Mouse (Mus musculus): ENCODE measurements around the gene Slc22a3. TPM values are rescaled to one million over a fixed set of nuclear protein-coding genes. Genes with fewer than 3 reads are reported as not detected.

The Slc22a3 gene
- total and polyA plus RNA-seq, 2 experiments, result 2.3 to 2.5 TPM

DNA sequence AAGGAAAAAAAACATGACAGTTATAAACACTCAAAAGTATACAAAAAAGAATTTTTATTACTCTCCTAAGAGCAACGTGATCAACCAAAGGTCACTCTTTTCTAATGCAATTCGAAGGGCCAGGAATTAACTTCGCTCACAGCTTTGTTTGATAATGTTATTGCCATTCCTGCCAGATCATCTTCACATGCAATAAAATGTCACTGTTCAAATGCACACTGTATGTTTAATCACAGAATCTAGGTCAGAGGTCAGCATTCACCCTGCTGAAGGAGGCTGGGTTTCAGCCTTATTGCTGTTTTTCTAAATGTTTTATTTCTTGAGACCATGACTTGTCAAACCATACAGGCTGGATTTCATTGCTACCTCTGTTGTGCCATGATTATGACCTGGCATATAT is 21.8 kb downstream of the Slc22a3 start:
- H3K36me3 ChIP-seq (ENCODE audit: control insufficient read depth, insufficient read depth, low read length), result no peaks in the 10 kb centered on the region
- TF ChIP-seq CTCF (IDR thresholded peaks at IDR 0.05; ENCODE audit: low read depth, low read length), result no peak
- TF ChIP-seq POLR2A (IDR thresholded peaks at IDR 0.05; ENCODE audit: extremely low read depth, insufficient read depth, low read length), result no peak
- no peaks in the 10 kb centered on the region for H3K79me2 ChIP-seq (ENCODE audit: control insufficient read depth, insufficient read depth, low read length)
- peak; percentile 24 for DNase-seq (ENCODE audit: extremely low read depth, low read depth, low spot score)
- no peaks in the 10 kb centered on the region for H3K27me3 ChIP-seq (ENCODE audit: control insufficient read depth, insufficient read depth, low read length)
- H3K9ac ChIP-seq (ENCODE audit: low read depth, low read length), result no peak overlapping the region
- no peak overlapping the region for H3K27ac ChIP-seq (replicated peaks; ENCODE audit: insufficient read depth, low read depth, low read length)
- H3K4me3 ChIP-seq (ENCODE audit: insufficient read depth, low read depth, low read length), result no peak overlapping the region
- 49% methylated on average over 3 of the region's 3 CpGs for WGBS
- H3K4me1 ChIP-seq (ENCODE audit: control insufficient read depth, insufficient read depth, low read length), result no peaks in the 10 kb centered on the region

DNA sequence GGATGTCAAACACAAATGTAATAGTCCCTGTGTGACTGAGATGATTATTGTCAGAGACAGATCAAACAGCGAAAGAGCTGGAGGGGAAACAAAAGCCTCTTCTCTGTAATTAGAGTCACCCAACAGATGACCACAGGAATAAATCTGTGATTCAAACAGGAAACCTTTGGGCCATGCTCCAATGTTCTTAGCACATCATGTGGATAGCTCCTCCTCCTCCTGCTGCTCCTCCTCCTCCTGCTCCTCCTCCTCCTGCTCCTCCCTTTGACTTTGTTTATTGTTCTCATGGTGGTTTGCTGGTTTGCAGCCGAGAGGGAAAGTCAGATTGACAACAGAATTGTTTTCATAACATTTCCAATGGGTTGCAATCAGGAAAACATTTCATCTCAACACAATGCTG is 28.1 kb downstream of the Slc22a3 start:
- 54% methylated on average over 2 of the region's 2 CpGs for WGBS
- TF ChIP-seq POLR2A (IDR thresholded peaks at IDR 0.05; ENCODE audit: extremely low read depth, insufficient read depth, low read length) (no peak), CTCF (IDR thresholded peaks at IDR 0.05; ENCODE audit: low read depth, low read length) (no peak)
- H3K9ac ChIP-seq (ENCODE audit: low read depth, low read length), result no peak overlapping the region
- no peaks in the 10 kb centered on the region for H3K27me3 ChIP-seq (ENCODE audit: control insufficient read depth, insufficient read depth, low read length)
- H3K79me2 ChIP-seq (ENCODE audit: control insufficient read depth, insufficient read depth, low read length), result no peaks in the 10 kb centered on the region
- no peaks in the 10 kb centered on the region for H3K36me3 ChIP-seq (ENCODE audit: control insufficient read depth, insufficient read depth, low read length)
- H3K27ac ChIP-seq (replicated peaks; ENCODE audit: insufficient read depth, low read depth, low read length), result no peak overlapping the region
- no peaks in the 10 kb centered on the region for H3K4me1 ChIP-seq (ENCODE audit: control insufficient read depth, insufficient read depth, low read length)
- no peak overlapping the region for H3K4me3 ChIP-seq (ENCODE audit: insufficient read depth, low read depth, low read length)
- peak; percentile 15 for DNase-seq (ENCODE audit: extremely low read depth, low read depth, low spot score)

DNA sequence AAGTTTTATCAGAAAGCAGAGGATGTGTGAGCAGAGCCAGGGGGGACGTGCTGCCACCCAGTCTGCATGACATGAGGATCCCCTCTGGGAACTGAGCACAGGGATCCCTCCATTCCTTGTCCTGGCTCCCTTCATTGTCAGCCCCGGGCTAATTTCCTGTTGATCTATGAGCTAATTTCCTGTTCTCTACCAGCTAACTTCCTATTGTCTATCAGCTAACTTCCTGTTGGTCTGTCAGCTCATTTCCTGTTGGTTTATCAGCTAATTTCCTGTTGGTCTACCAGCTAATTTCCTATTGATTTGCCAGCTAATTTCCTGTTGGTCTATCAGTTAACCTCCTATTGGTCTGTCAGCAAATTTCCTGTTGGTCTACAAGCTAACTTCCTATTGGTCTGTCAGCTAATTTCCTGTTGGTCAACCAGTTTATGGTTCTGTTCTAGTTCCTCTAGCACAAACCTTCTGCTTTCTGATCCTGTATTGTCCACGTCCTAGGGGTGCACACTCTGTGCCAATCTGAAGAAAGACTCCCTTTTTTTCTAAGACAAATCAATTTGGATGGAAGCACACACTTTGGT is 32.9 kb downstream of the Slc22a3 start:
- TF ChIP-seq CTCF (IDR thresholded peaks at IDR 0.05; ENCODE audit: low read depth, low read length) (no peak), POLR2A (IDR thresholded peaks at IDR 0.05; ENCODE audit: extremely low read depth, insufficient read depth, low read length) (no peak)
- H3K4me3 ChIP-seq (ENCODE audit: insufficient read depth, low read depth, low read length), result no peak overlapping the region
- no peak overlapping the region for H3K9ac ChIP-seq (ENCODE audit: low read depth, low read length)
- no peak overlapping the region for H3K27ac ChIP-seq (replicated peaks; ENCODE audit: insufficient read depth, low read depth, low read length)
- no peaks in the 10 kb centered on the region for H3K79me2 ChIP-seq (ENCODE audit: control insufficient read depth, insufficient read depth, low read length)
- H3K36me3 ChIP-seq (ENCODE audit: control insufficient read depth, insufficient read depth, low read length), result no peaks in the 10 kb centered on the region
- WGBS, result 75% methylated on average over 3 of the region's 3 CpGs
- no peak for DNase-seq (ENCODE audit: extremely low read depth, low read depth, low spot score)
- no peaks in the 10 kb centered on the region for H3K4me1 ChIP-seq (ENCODE audit: control insufficient read depth, insufficient read depth, low read length)
- H3K27me3 ChIP-seq (ENCODE audit: control insufficient read depth, insufficient read depth, low read length), result no peaks in the 10 kb centered on the region; the same call in 1 of the 2 replicates

DNA sequence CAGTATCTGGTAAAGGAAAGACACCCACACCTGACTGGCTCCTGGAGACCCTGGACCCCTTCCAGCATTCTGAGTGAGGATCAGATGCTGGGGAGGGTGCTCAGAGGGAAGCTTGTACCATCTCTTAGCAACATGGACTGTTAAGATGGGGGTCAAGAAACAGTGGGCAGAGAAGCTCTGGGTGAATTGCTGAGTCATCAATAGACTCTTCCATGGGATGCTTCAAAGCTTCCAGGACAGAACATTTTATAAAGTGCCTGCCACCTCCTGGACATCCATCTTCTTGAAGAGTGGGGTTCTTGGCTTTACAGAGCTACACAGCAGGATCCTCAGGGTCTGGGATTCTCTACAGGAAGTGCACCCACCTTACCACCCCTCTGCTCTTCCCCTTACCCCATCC is 35.0 kb downstream of the Slc22a3 start:
- DNase-seq (ENCODE audit: extremely low read depth, low read depth, low spot score), result no peak
- no peaks in the 10 kb centered on the region; the same call in 1 of the 2 replicates for H3K27me3 ChIP-seq (ENCODE audit: control insufficient read depth, insufficient read depth, low read length)
- no peak overlapping the region for H3K27ac ChIP-seq (replicated peaks; ENCODE audit: insufficient read depth, low read depth, low read length)
- no peaks in the 10 kb centered on the region for H3K4me1 ChIP-seq (ENCODE audit: control insufficient read depth, insufficient read depth, low read length)
- no peak overlapping the region for H3K9ac ChIP-seq (ENCODE audit: low read depth, low read length)
- no peaks in the 10 kb centered on the region for H3K79me2 ChIP-seq (ENCODE audit: control insufficient read depth, insufficient read depth, low read length)
- no peaks in the 10 kb centered on the region for H3K36me3 ChIP-seq (ENCODE audit: control insufficient read depth, insufficient read depth, low read length)
- TF ChIP-seq CTCF (IDR thresholded peaks at IDR 0.05; ENCODE audit: low read depth, low read length) (no peak), POLR2A (IDR thresholded peaks at IDR 0.05; ENCODE audit: extremely low read depth, insufficient read depth, low read length) (no peak)
- H3K4me3 ChIP-seq (ENCODE audit: insufficient read depth, low read depth, low read length), result no peak overlapping the region

DNA sequence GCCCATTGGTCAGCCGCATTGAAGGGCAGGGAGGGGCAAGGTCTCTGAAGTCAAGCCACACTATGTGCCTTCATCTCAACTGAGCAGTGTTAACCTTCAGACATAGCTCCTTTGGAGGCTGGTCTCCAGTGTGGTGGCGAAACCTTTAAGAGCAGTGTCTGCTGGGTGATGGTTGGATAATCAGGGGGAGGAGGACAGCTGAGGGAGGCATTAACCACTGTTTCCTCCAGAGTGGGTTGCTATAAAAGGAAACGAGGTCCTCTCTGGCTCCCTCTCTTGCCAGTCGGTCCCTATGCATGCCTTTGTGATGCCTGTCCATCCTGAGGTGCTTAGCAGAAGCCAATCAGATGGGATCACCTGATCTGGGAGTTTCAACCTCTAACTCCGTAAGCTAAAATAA is 38.8 kb downstream of the Slc22a3 start:
- Histone ChIP-seq H3K27ac (replicated peaks; ENCODE audit: insufficient read depth, low read depth, low read length) (no peak overlapping the region), H3K9ac (ENCODE audit: low read depth, low read length) (no peak overlapping the region), H3K4me1 (ENCODE audit: control insufficient read depth, insufficient read depth, low read length) (no peaks in the 10 kb centered on the region), H3K27me3 (ENCODE audit: control insufficient read depth, insufficient read depth, low read length) (no peaks in the 10 kb centered on the region; the same call in 1 of the 2 replicates), H3K36me3 (ENCODE audit: control insufficient read depth, insufficient read depth, low read length) (no peaks in the 10 kb centered on the region), H3K79me2 (ENCODE audit: control insufficient read depth, insufficient read depth, low read length) (no peaks in the 10 kb centered on the region), H3K4me3 (ENCODE audit: insufficient read depth, low read depth, low read length) (no peak overlapping the region)
- 67% methylated on average over 5 of the region's 5 CpGs for WGBS
- no peak for DNase-seq (ENCODE audit: extremely low read depth, low read depth, low spot score)
- TF ChIP-seq CTCF (IDR thresholded peaks at IDR 0.05; ENCODE audit: low read depth, low read length) (no peak), POLR2A (IDR thresholded peaks at IDR 0.05; ENCODE audit: extremely low read depth, insufficient read depth, low read length) (no peak)

DNA sequence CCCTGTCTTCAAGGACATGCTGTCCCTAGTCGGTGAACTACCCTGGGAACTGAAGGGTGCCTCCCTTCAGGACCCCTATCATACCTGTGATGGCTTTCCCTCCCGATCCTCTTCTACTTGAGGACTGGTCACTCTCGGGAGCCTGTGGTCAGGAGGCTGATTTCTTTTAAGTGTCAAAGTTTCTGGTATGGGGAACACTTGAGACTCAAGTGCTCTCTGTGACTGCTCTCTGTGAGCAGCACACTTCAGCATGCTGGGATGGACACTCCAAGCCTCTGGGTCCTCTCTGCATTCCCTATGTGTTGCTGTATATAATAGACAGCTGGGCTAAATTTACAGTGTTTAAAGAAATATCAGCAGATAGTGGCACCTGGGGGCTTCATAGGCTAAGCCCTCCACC is 39.9 kb downstream of the Slc22a3 start:
- H3K79me2 ChIP-seq (ENCODE audit: control insufficient read depth, insufficient read depth, low read length), result no peaks in the 10 kb centered on the region
- no peaks in the 10 kb centered on the region for H3K36me3 ChIP-seq (ENCODE audit: control insufficient read depth, insufficient read depth, low read length)
- TF ChIP-seq POLR2A (IDR thresholded peaks at IDR 0.05; ENCODE audit: extremely low read depth, insufficient read depth, low read length) (no peak), CTCF (IDR thresholded peaks at IDR 0.05; ENCODE audit: low read depth, low read length) (no peak)
- WGBS, result 74% methylated on average over 3 of the region's 3 CpGs
- H3K4me1 ChIP-seq (ENCODE audit: control insufficient read depth, insufficient read depth, low read length), result no peaks in the 10 kb centered on the region
- H3K4me3 ChIP-seq (ENCODE audit: insufficient read depth, low read depth, low read length), result no peak overlapping the region
- no peaks in the 10 kb centered on the region for H3K27me3 ChIP-seq (ENCODE audit: control insufficient read depth, insufficient read depth, low read length)
- DNase-seq (ENCODE audit: extremely low read depth, low read depth, low spot score), result no peak
- no peak overlapping the region for H3K27ac ChIP-seq (replicated peaks; ENCODE audit: insufficient read depth, low read depth, low read length)
- H3K9ac ChIP-seq (ENCODE audit: low read depth, low read length), result no peak overlapping the region
